20 mouse cellular contexts compared by ENCODE assay signal in genomic region chr8:83580826-83581225, GRCm38 (mm10). TPM values are rescaled to one million over a fixed set of nuclear protein-coding genes. Genes with fewer than 3 reads are reported as not detected.
DNase-seq lines count a peak whose midpoint lies in the region; ATAC-seq lines count a peak whose summit lies in the region.
"Had no signal": no experiment of that assay in that cellular context is flagged by ENCODE, and none has a peak within 500 bp of the region (broad histone marks: within the 10 kb centered on the region; RNA-seq: fewer than 3 reads in every experiment).

No protein-coding gene starts in this region.

- H3K9me3 ChIP-seq in heart, embryonic 10.5 days, result no peaks in the 10 kb centered on the region
- H3K9me3 ChIP-seq in limb, embryonic 13.5 days, result no peaks in the 10 kb centered on the region
- H3K9me3 ChIP-seq in limb, embryonic 10.5 days (replicated peaks), result no peaks in the 10 kb centered on the region
- H3K9me3 ChIP-seq: hindbrain, embryonic 15.5 days; neural tube, embryonic 12.5 days had no signal

- H3K4me1 ChIP-seq in heart, embryonic 10.5 days, result peaks cover 65% of the 10 kb centered on the region
- peaks cover 47% of the 10 kb centered on the region for H3K4me1 ChIP-seq in limb, embryonic 13.5 days
- peaks cover 44% of the 10 kb centered on the region for H3K4me1 ChIP-seq in limb, embryonic 10.5 days

- no peak for ATAC-seq in cerebellum, adult (ENCODE audit: insufficient number of reproducible peaks, low FRiP score, low TSS enrichment)
- no peak for ATAC-seq in limb, embryonic 13.5 days (ENCODE audit: low FRiP score, low read depth)
- ATAC-seq: forebrain, embryonic 16.5 days; midbrain, embryonic 16.5 days had no signal

- WGBS in heart, embryonic 10.5 days, result 88% methylated on average over 8 of the region's 8 CpGs
- WGBS in limb, embryonic 13.5 days, result 90% methylated on average over 8 of the region's 8 CpGs
- 93% methylated on average over 8 of the region's 8 CpGs for WGBS in limb, embryonic 10.5 days

- H3K4me2 ChIP-seq in limb, embryonic 13.5 days (replicated peaks), result no peak overlapping the region
- H3K4me2 ChIP-seq: hindbrain, embryonic 15.5 days; neural tube, embryonic 12.5 days had no signal

- H3K36me3 ChIP-seq in heart, embryonic 10.5 days, result peaks cover 31% of the 10 kb centered on the region
- peaks cover 30% of the 10 kb centered on the region for H3K36me3 ChIP-seq in limb, embryonic 13.5 days
- peaks cover 73% of the 10 kb centered on the region for H3K36me3 ChIP-seq in limb, embryonic 10.5 days
- H3K36me3 ChIP-seq: hindbrain, embryonic 15.5 days had no signal

- H3K27ac ChIP-seq in heart, embryonic 10.5 days, result peak overlapping the region; percentile 42; the same call in 1 of the 2 replicates
- H3K27ac ChIP-seq in limb, embryonic 13.5 days, result peak overlapping the region; percentile 15; the same call in 1 of the 2 replicates
- no peak overlapping the region for H3K27ac ChIP-seq in limb, embryonic 10.5 days
- H3K27ac ChIP-seq: hindbrain, embryonic 15.5 days; neural tube, embryonic 12.5 days had no signal

- H3K9ac ChIP-seq in limb, embryonic 13.5 days, result no peak overlapping the region
- H3K9ac ChIP-seq: hindbrain, embryonic 15.5 days; neural tube, embryonic 12.5 days had no signal

- H3K4me3 ChIP-seq in heart, embryonic 10.5 days, result no peak overlapping the region
- H3K4me3 ChIP-seq in limb, embryonic 13.5 days, result no peak overlapping the region
- no peak overlapping the region for H3K4me3 ChIP-seq in limb, embryonic 10.5 days
- H3K4me3 ChIP-seq: hindbrain, embryonic 15.5 days; neural tube, embryonic 12.5 days had no signal

- DNase-seq in cerebellum, adult 11 months, result peak; percentile 8
- DNase-seq in heart, embryonic 10.5 days (ENCODE audit: low spot score), result no peak
- no peak for DNase-seq in heart, adult 8-10 months (ENCODE audit: low spot score)
- DNase-seq in limb, embryonic 10.5 days (ENCODE audit: low spot score), result no peak
- DNase-seq in skeletal muscle tissue, adult 2 months (ENCODE audit: low read depth, low spot score), result peak; percentile 72
- DNase-seq in adrenal gland, postnatal 36 days, result no peak
- DNase-seq: lung, adult 2 months; right cerebral cortex, postnatal 4 days; thymus, postnatal 25 days had no signal

- no peaks in the 10 kb centered on the region for H3K27me3 ChIP-seq in heart, embryonic 10.5 days (ENCODE audit: insufficient read depth, poor library complexity, severe bottlenecking)
- no peaks in the 10 kb centered on the region for H3K27me3 ChIP-seq in limb, embryonic 13.5 days
- H3K27me3 ChIP-seq in limb, embryonic 10.5 days (ENCODE audit: low read depth, poor library complexity, severe bottlenecking), result no peaks in the 10 kb centered on the region
- H3K27me3 ChIP-seq: hindbrain, embryonic 15.5 days; neural tube, embryonic 12.5 days; Patski had no signal

RNA-seq across cellular contexts. Expression of gene Ndufb7, which starts 14.4 kb away (rescaled TPM):
- 479 and 560 TPM in 2 replicates for polyA plus RNA-seq in heart, embryonic 10.5 days (2016; fragmentation: Nextera tagmentation; extraction: Ambion mirVana)
- 100 to 1,000 TPM; 561 to 765 (median 683) TPM for total RNA-seq in heart, adult 8-10 months (2022)
- polyA plus RNA-seq in limb, embryonic 13.5 days (2015; fragmentation: Nextera tagmentation; extraction: Ambion mirVana), result 282 and 290 TPM in 2 replicates
- 316 and 317 TPM in 2 replicates for polyA plus RNA-seq in limb, embryonic 10.5 days (2016; fragmentation: Nextera tagmentation; extraction: Ambion mirVana)
- total RNA-seq in adrenal gland, postnatal 36 days (2021), result 100 to 1,000 TPM; 218 to 228 TPM

RNA-seq across cellular contexts. Expression of gene Tecr, which starts 26.9 kb away (rescaled TPM):
- 568 and 608 TPM in 2 replicates for polyA plus RNA-seq in heart, embryonic 10.5 days (2016; fragmentation: Nextera tagmentation; extraction: Ambion mirVana)
- total RNA-seq in heart, adult 8-10 months (2022), result 100 to 1,000 TPM; 539 to 688 (median 589) TPM
- 578 and 605 TPM in 2 replicates for polyA plus RNA-seq in limb, embryonic 13.5 days (2015; fragmentation: Nextera tagmentation; extraction: Ambion mirVana)
- polyA plus RNA-seq in limb, embryonic 10.5 days (2016; fragmentation: Nextera tagmentation; extraction: Ambion mirVana), result 684 and 695 TPM in 2 replicates
- 100 to 1,000 TPM; 450 to 470 TPM for total RNA-seq in adrenal gland, postnatal 36 days (2021)

RNA-seq across cellular contexts. Expression of gene Dnajb1, which starts 27.2 kb away (rescaled TPM):
- polyA plus RNA-seq in heart, embryonic 10.5 days (2016; fragmentation: Nextera tagmentation; extraction: Ambion mirVana), result 51.9 and 71.5 TPM in 2 replicates
- total RNA-seq in heart, adult 8-10 months (2022), result 10 to 100 TPM; 11.0 to 14.2 (median 12.6) TPM
- 67.0 and 72.5 TPM in 2 replicates for polyA plus RNA-seq in limb, embryonic 13.5 days (2015; fragmentation: Nextera tagmentation; extraction: Ambion mirVana)
- polyA plus RNA-seq in limb, embryonic 10.5 days (2016; fragmentation: Nextera tagmentation; extraction: Ambion mirVana), result 78.0 and 89.8 TPM in 2 replicates
- 10 to 100 TPM; 38.5 to 57.2 TPM for total RNA-seq in adrenal gland, postnatal 36 days (2021)

RNA-seq across cellular contexts. Expression of gene Olfr370, which starts 45.2 kb away (rescaled TPM):
- polyA plus RNA-seq in heart, embryonic 10.5 days (2016; fragmentation: Nextera tagmentation; extraction: Ambion mirVana), result not detected in 2 replicates
- not detected for total RNA-seq in heart, adult 8-10 months (2022)
- not detected in 2 replicates for polyA plus RNA-seq in limb, embryonic 13.5 days (2015; fragmentation: Nextera tagmentation; extraction: Ambion mirVana)
- polyA plus RNA-seq in limb, embryonic 10.5 days (2016; fragmentation: Nextera tagmentation; extraction: Ambion mirVana), result not detected in 2 replicates
- not detected for total RNA-seq in adrenal gland, postnatal 36 days (2021)
- total RNA-seq: adrenal gland, adult 18-20 months; granulocyte monocyte progenitor cell, adult 5-6 weeks had no signal
- polyA plus RNA-seq: forebrain, embryonic 16.5 days; large intestine, adult 2 months; limb, embryonic 11.5 days; lung, adult 2 months; midbrain, embryonic 16.5 days; neural tube, embryonic 12.5 days had no signal

Comparison
In these comparisons a context has a peak if more than half of its experiments do, and no peak if none do; other contexts are left out.
1. DNase-seq: peak in cerebellum, adult 11 months (single experiment) and skeletal muscle tissue, adult 2 months (single experiment); none in heart, embryonic 10.5 days (single experiment), heart, adult 8-10 months (single experiment), limb, embryonic 10.5 days (single experiment) and adrenal gland, postnatal 36 days (0 of 2).